Comparison of ENCODE assay signal across 12 mouse cellular contexts in the genomic region with DNA sequence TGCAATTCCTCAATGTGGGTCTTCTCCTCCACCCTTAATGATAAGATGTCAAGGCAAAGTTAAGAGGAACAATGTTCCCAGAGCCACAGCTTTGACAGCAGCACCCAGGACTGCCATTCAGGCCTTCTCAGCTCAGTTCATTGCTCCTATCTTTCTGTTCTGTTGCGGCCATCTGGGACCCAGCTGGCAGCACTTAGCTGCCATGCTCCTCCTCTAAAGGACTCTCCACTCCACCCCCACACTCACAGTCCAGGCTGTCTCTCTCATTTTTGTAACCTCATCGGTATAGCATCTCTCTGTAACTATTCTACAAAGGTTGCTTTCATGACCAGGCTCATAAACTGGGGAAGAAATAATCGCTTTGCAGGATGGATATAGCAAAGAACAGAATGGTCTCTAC.
DNase-seq lines count a peak whose midpoint lies in the region; ATAC-seq and TF ChIP-seq lines count a peak whose summit lies in the region.
"Had no signal": no experiment of that assay in that cellular context is flagged by ENCODE, and none has a peak within 500 bp of the region (broad histone marks: within the 10 kb centered on the region; RNA-seq: fewer than 3 reads in every experiment).

No protein-coding gene starts in this region.

- no peaks in the 10 kb centered on the region for H3K9me3 ChIP-seq in forebrain, postnatal 0 days (ENCODE audit: low read length)
- no peaks in the 10 kb centered on the region for H3K9me3 ChIP-seq in forebrain, embryonic 15.5 days
- H3K9me3 ChIP-seq in lung, embryonic 14.5 days (ENCODE audit: low read depth, low read length), result no peaks in the 10 kb centered on the region
- H3K9me3 ChIP-seq: forebrain, embryonic 13.5 days had no signal

- no peak overlapping the region for H3K9ac ChIP-seq in forebrain, postnatal 0 days
- H3K9ac ChIP-seq in forebrain, embryonic 15.5 days (replicated peaks), result no peak overlapping the region
- no peak overlapping the region for H3K9ac ChIP-seq in lung, embryonic 14.5 days
- H3K9ac ChIP-seq: forebrain, embryonic 13.5 days had no signal

- H3K27ac ChIP-seq in forebrain, postnatal 0 days (ENCODE audit: low read depth, low read length), result no peak overlapping the region
- H3K27ac ChIP-seq in forebrain, embryonic 15.5 days (replicated peaks), result no peak overlapping the region
- no peak overlapping the region for H3K27ac ChIP-seq in lung, embryonic 14.5 days (ENCODE audit: low read depth)
- H3K27ac ChIP-seq: forebrain, embryonic 13.5 days had no signal

- H3K4me3 ChIP-seq in forebrain, postnatal 0 days (ENCODE audit: low read depth, low read length), result no peak overlapping the region
- no peak overlapping the region for H3K4me3 ChIP-seq in forebrain, embryonic 15.5 days
- no peak overlapping the region for H3K4me3 ChIP-seq in lung, embryonic 14.5 days (ENCODE audit: low read depth, low read length)
- H3K4me3 ChIP-seq: forebrain, embryonic 13.5 days had no signal

- H3K27me3 ChIP-seq in forebrain, postnatal 0 days (ENCODE audit: insufficient read depth, low read length), result no peaks in the 10 kb centered on the region
- H3K27me3 ChIP-seq in forebrain, embryonic 15.5 days, result no peaks in the 10 kb centered on the region
- no peaks in the 10 kb centered on the region for H3K27me3 ChIP-seq in lung, embryonic 14.5 days (ENCODE audit: insufficient read depth, low read length)

- no peak overlapping the region for H3K4me2 ChIP-seq in forebrain, postnatal 0 days (ENCODE audit: low read depth)
- no peak overlapping the region for H3K4me2 ChIP-seq in forebrain, embryonic 15.5 days (replicated peaks)
- H3K4me2 ChIP-seq in lung, embryonic 14.5 days, result no peak overlapping the region
- H3K4me2 ChIP-seq: forebrain, embryonic 13.5 days; liver, embryonic 11.5 days; midbrain, embryonic 11.5 days had no signal

- ATAC-seq in forebrain, postnatal 0 days, result peak; percentile 42; the same call in 1 of the 2 replicates
- no peak for ATAC-seq in forebrain, embryonic 15.5 days (replicated peaks)
- no peak for ATAC-seq in lung, embryonic 14.5 days (ENCODE audit: insufficient read depth)
- ATAC-seq: forebrain, embryonic 13.5 days had no signal

- 59% methylated on average over 3 of the region's 3 CpGs for WGBS in forebrain, postnatal 0 days
- WGBS in forebrain, embryonic 15.5 days, result 72% methylated on average over 3 of the region's 3 CpGs
- 63% methylated on average over 3 of the region's 3 CpGs for WGBS in lung, embryonic 14.5 days

- H3K4me1 ChIP-seq in forebrain, postnatal 0 days (ENCODE audit: insufficient read depth), result no peaks in the 10 kb centered on the region
- H3K4me1 ChIP-seq in forebrain, embryonic 15.5 days, result no peaks in the 10 kb centered on the region
- H3K4me1 ChIP-seq in lung, embryonic 14.5 days (ENCODE audit: insufficient read depth), result no peaks in the 10 kb centered on the region
- H3K4me1 ChIP-seq: forebrain, embryonic 13.5 days had no signal

- H3K36me3 ChIP-seq in forebrain, postnatal 0 days (ENCODE audit: insufficient read depth), result no peaks in the 10 kb centered on the region
- no peaks in the 10 kb centered on the region for H3K36me3 ChIP-seq in forebrain, embryonic 15.5 days
- no peaks in the 10 kb centered on the region for H3K36me3 ChIP-seq in lung, embryonic 14.5 days (ENCODE audit: insufficient read depth)

- peak; percentile 5 for DNase-seq in forebrain, postnatal 0 days
- peak; percentile 3 for DNase-seq in lung, embryonic 14.5 days
- DNase-seq in lung, postnatal 36 days, result no peak
- DNase-seq in cerebellum, adult 9-11 months, result peak; percentile 8
- DNase-seq in layer of hippocampus, adult 9-11 months, result peak; percentile 59
- no peak for DNase-seq in thymus, postnatal 10 days (ENCODE audit: low spot score in 2 of 2)
- DNase-seq in thymus, postnatal 4 days, result no peak
- DNase-seq: left cerebral cortex, postnatal 4 days had no signal

- no peak for TF ChIP-seq CTCF in forebrain, postnatal 0 days (IDR thresholded peaks at IDR 0.05; ENCODE audit: low read depth)
- no peak for TF ChIP-seq CTCF in lung, embryonic 14.5 days (IDR thresholded peaks at IDR 0.05; ENCODE audit: low read depth)

Comparison
In these comparisons a context has a peak if more than half of its experiments do, and no peak if none do; other contexts are left out.
1. DNase-seq: peak in forebrain, postnatal 0 days (single experiment), lung, embryonic 14.5 days (single experiment), cerebellum, adult 9-11 months (single experiment) and layer of hippocampus, adult 9-11 months (single experiment); none in lung, postnatal 36 days (single experiment), thymus, postnatal 10 days (0 of 2) and thymus, postnatal 4 days (single experiment).